Mouse (Mus musculus) forebrain, embryonic 13.5 days (tissue): Measurements from ENCODE around the gene Rad51b. TPM values are rescaled to one million over a fixed set of nuclear protein-coding genes. Genes with fewer than 3 reads are reported as not detected.

Experiments
- ATAC-seq: fragments of 200-750 bp; cut with Nextera tagmentation; 2 replicates; pipeline ENCODE4 v1.8.0; 2017
- H3K27ac ChIP-seq: fragments of 300-500 bp; sonication (generic); 2 replicates; pipeline ENCODE4 v1.5.1; 2015; ENCODE audit warnings: inconsistent platforms, mild to moderate bottlenecking, moderate library complexity
- H3K27me3 ChIP-seq: fragments of 300-500 bp; sonication (generic); 2 replicates; pipeline ENCODE4 v1.6.1; 2015; ENCODE audit warnings: mild to moderate bottlenecking, inconsistent platforms
- H3K36me3 ChIP-seq: fragments of 300-500 bp; sonication (generic); 2 replicates; pipeline ENCODE4 v1.6.1; 2015; ENCODE audit warnings: mild to moderate bottlenecking, inconsistent platforms; ENCODE audit not compliant: poor library complexity, severe bottlenecking
- H3K4me1 ChIP-seq: fragments of 300-500 bp; sonication (generic); 2 replicates; pipeline ENCODE4 v1.6.1; 2015; ENCODE audit warnings: inconsistent platforms
- H3K4me2 ChIP-seq: fragments of 300-500 bp; sonication (generic); 2 replicates; pipeline ENCODE4 v1.6.1; 2015; ENCODE audit warnings: inconsistent platforms, mild to moderate bottlenecking, moderate library complexity
- H3K4me3 ChIP-seq: fragments of 300-500 bp; sonication (generic); 2 replicates; pipeline ENCODE4 v1.5.1; 2015; ENCODE audit warnings: mild to moderate bottlenecking, inconsistent platforms
- H3K9ac ChIP-seq: fragments of 300-500 bp; sonication (generic); 2 replicates; pipeline ENCODE4 v1.6.1; 2015; ENCODE audit warnings: mild to moderate bottlenecking, inconsistent platforms
- H3K9me3 ChIP-seq: fragments of 300-500 bp; sonication (generic); replicated peaks from 2 replicates; pipeline ENCODE4 v1.6.1; 2016; ENCODE audit warnings: inconsistent platforms
- WGBS: fragments of 180-500 bp; shearing (Covaris S2); methylation state at CpG from one replicate; pipeline ENCODE4 v1.1.7; 2015; 5-methylcytosine and 5-hydroxymethylcytosine counted together
- polyA plus RNA-seq: library from polyadenylated mRNA; unstranded; fragments of >200 nt; fragmentation: Nextera tagmentation; extraction: Ambion mirVana; gene quantifications from 2 replicates; pipeline ENCODE4 v1.2.1, GENCODE M21; 2015

Gene Rad51b
- polyA plus RNA-seq, 1 experiment from 2014 or later: 5.7 TPM

DNA sequence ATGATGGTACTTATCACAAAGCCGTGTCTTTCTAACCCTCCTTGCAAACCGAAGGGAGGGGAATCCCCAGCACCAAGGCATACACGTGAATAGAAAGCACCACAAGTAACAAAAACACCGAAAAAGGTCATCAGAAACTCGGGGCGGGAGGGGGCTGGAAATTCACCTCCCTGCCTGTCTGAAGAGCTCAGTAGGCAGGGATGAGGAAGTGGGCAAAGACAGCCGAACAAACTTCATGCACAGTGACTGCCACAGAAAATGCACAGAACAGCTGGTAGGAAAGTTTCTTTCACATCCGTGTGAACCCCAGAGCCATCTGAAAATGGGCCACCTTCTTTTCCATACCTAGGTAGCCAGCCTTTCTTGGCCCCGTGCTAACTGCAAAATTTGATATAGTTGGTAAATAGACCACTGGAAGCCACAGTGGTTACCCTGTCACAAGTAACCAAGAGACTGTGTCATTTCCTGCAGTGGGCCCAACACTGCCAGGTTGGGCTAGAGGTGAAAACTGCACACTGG, 349.6 kb downstream of the Rad51b start:
- WGBS: 87% methylated on average over 9 of the region's 9 CpGs
- H3K9me3 ChIP-seq: no peaks in the 10 kb centered on the region
- no peak overlapping the region for H3K27ac ChIP-seq
- peaks cover 3% of the 10 kb centered on the region; the same call in 1 of the 2 replicates for H3K4me1 ChIP-seq
- ATAC-seq: no peak
- no peaks in the 10 kb centered on the region for H3K27me3 ChIP-seq
- H3K4me2 ChIP-seq: no peak overlapping the region
- H3K9ac ChIP-seq: no peak overlapping the region
- no peak overlapping the region for H3K4me3 ChIP-seq
- H3K36me3 ChIP-seq: no peaks in the 10 kb centered on the region

DNA sequence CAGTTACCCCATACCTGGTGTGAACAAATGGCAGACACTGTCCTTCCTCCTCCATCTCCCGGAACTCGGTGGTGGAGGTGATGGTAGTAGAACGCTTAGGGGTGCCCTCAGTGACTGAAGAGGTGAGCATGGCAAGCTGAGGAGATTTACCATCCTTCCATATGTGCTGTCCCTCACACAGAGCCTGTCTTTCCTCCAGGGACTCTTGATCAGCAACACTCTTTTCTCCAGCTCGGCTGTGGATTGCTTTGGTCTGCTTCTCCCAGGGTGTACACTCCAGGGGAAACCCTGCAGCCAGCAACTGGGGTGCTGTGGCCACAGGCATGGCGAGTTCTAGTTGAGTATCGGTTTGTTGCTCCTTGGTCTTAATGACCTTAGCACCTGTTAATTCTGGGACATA, 350.3 kb downstream of the Rad51b start:
- ATAC-seq: no peak
- 91% methylated on average over 6 of the region's 6 CpGs for WGBS
- H3K36me3 ChIP-seq: no peaks in the 10 kb centered on the region
- no peaks in the 10 kb centered on the region for H3K27me3 ChIP-seq
- peaks cover 3% of the 10 kb centered on the region; the same call in 1 of the 2 replicates for H3K4me1 ChIP-seq
- H3K9me3 ChIP-seq: no peaks in the 10 kb centered on the region
- H3K4me3 ChIP-seq: no peak overlapping the region
- no peak overlapping the region for H3K27ac ChIP-seq
- no peak overlapping the region for H3K9ac ChIP-seq
- no peak overlapping the region for H3K4me2 ChIP-seq

DNA sequence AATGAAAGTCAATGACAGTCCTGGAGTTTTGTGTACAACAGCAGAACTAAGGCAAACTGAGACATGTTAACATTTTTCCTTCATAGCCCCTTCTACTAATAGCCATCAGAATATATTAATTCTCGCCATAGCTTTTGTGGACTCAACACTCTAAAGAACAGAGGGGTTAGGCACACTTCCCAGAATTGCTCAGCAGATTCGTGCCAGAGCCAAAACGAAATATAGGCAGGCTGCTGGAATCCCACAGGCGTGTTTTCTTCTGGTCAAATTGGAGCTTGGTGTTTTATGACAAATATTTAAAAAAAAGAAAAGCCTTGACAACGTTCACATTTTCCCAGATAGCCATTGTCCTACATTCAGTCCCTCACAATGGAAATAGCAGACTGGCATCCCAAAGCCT, 350.9 kb downstream of the Rad51b start:
- ATAC-seq: no peak
- Histone ChIP-seq H3K9me3 (no peaks in the 10 kb centered on the region), H3K36me3 (no peaks in the 10 kb centered on the region), H3K4me2 (no peak overlapping the region), H3K4me1 (peaks cover 3% of the 10 kb centered on the region; the same call in 1 of the 2 replicates), H3K9ac (no peak overlapping the region), H3K4me3 (no peak overlapping the region), H3K27ac (no peak overlapping the region), H3K27me3 (no peaks in the 10 kb centered on the region)
- WGBS: 71% methylated on average over 5 of the region's 5 CpGs

DNA sequence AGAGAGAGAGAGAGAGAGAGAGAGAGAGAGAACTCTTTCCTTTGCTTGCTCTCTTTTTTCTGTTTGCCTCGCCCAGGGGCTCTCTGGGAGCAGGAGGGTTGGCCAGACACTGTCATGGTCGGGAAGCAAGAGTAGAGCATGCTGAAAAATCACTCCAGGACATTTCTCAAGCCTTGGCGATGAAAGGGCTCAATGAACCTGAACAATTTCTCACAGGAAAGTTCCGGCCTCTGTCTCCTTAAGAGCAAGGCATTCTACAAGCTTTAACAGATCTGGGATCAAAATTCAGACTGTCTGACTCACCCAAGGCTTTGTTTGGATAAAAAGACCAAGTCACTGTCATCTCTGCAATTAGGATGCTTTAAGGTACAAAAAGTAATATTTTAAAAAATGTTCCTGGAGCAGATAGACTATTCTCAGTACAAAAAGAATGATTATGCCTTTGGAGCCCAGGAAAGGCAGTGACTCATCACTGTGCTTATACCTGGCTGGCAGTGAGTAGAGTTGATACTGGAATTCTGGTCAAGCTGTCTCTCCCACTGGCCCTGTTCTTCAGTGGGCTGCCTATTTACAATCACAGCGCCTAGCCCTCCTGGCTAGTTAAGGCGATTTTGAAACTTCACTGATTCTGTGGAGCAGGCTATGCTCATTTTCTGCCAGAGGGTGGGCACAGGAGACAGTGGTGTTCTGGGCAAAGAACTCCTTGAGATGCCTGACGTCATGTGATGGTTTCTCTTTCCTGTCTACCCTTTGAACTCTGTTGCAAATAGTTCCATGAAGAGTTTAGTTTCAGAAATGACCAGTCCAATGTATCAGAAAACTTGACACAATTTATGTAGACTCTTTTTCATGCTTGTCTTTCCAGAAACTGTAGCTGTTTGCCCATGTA, 352.0 kb downstream of the Rad51b start:
- no peak overlapping the region for H3K4me2 ChIP-seq
- no peaks in the 10 kb centered on the region for H3K9me3 ChIP-seq
- no peak for ATAC-seq
- no peak overlapping the region for H3K4me3 ChIP-seq
- peaks cover 3% of the 10 kb centered on the region; the same call in 1 of the 2 replicates for H3K4me1 ChIP-seq
- 33% methylated on average over 7 of the region's 7 CpGs for WGBS
- no peaks in the 10 kb centered on the region for H3K36me3 ChIP-seq
- H3K27me3 ChIP-seq: no peaks in the 10 kb centered on the region
- H3K27ac ChIP-seq: no peak overlapping the region
- H3K9ac ChIP-seq: no peak overlapping the region

DNA sequence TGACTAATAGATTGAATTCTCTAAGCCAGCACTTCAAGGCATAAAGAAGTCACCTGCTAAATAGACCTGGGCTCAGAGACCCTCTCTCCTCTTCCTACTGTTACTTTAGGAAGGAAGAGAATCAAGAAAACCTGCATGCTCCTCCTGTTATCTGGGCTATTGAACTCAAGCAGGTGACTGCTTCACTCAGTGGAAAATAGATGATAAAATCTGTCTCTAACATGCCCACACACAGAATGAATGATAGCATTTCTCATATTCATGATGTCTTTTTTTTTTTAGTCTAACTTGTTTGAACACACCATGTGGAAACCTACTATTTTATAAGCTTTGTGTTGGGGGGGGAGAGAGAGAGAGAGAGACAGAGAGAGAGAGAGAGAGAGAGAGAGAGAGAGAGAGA, 352.7 kb downstream of the Rad51b start:
- Histone ChIP-seq H3K4me2 (no peak overlapping the region), H3K4me3 (no peak overlapping the region), H3K27me3 (no peaks in the 10 kb centered on the region), H3K27ac (no peak overlapping the region), H3K9me3 (no peaks in the 10 kb centered on the region), H3K9ac (no peak overlapping the region), H3K4me1 (peaks cover 3% of the 10 kb centered on the region; the same call in 1 of the 2 replicates), H3K36me3 (no peaks in the 10 kb centered on the region)
- no peak for ATAC-seq

DNA sequence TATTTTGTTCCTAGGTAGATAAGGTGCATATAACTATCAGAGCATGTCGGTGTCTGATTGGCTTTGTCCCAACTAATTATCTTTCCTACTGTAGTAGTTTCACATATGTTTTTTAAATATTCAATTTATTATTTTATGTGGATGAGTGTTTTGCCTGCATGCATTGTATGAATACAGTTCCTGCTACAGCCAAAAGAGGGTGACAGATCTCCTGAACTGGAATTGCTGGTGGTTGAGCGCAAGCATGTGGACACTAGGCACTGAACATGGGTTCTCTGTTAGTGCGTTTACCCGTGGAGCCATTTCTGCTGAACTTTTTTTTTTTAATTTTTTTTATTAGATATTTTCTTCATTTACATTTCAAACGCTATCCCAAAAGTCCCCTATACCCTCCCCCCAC, 358.1 kb downstream of the Rad51b start:
- WGBS: 94% methylated on average over 5 of the region's 5 CpGs
- no peaks in the 10 kb centered on the region for H3K27me3 ChIP-seq
- H3K4me1 ChIP-seq: no peaks in the 10 kb centered on the region
- no peak overlapping the region for H3K4me3 ChIP-seq
- no peaks in the 10 kb centered on the region for H3K9me3 ChIP-seq
- no peak for ATAC-seq
- no peak overlapping the region for H3K27ac ChIP-seq
- no peak overlapping the region for H3K9ac ChIP-seq
- H3K4me2 ChIP-seq: no peak overlapping the region
- H3K36me3 ChIP-seq: no peaks in the 10 kb centered on the region

DNA sequence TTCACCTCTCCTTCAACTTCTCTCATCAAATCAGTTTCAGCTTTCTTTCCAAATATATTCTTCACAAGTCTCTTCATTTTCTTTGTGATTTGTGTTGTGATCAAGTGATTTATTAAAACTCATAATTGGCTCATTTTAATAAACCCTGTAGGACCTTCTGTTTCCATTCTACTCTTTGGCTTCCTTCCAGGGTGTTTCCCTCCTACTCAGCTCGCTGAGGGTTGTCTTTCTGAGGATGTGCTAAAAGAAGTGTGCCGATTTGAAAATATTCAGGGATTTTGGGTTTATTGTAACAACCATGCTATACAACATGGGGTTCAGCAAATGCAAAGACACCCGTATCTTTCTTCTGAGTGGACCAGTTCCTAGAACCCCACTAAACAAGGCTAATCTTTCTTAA, 361.8 kb downstream of the Rad51b start:
- no peak overlapping the region for H3K27ac ChIP-seq
- ATAC-seq: no peak
- no peaks in the 10 kb centered on the region for H3K36me3 ChIP-seq
- H3K9ac ChIP-seq: no peak overlapping the region
- H3K4me2 ChIP-seq: no peak overlapping the region
- no peaks in the 10 kb centered on the region for H3K27me3 ChIP-seq
- 90% methylated on average over 3 of the region's 3 CpGs for WGBS
- H3K4me1 ChIP-seq: peaks cover 11% of the 10 kb centered on the region; the same call in 1 of the 2 replicates
- no peaks in the 10 kb centered on the region for H3K9me3 ChIP-seq
- H3K4me3 ChIP-seq: no peak overlapping the region

DNA sequence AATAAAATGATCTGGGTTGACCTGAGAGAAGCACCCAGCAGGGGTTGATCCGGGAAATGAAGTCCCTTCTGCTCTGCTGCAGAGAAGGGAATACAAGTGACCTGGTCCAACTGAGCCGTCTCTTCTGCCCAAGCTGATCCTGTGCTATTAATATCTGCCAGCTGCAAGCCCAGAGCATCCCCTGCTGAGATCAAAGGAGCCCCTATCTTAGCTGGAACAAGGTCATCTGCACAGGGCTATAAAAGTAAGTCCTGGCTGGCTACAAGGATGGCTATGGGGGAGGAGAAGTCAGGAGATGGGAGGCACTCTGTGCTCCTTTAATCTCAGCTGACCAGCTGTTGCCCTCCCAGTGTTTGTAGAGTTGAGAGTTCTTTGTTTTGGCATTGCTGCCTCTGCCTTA, 364.2 kb downstream of the Rad51b start:
- Histone ChIP-seq H3K9me3 (no peaks in the 10 kb centered on the region), H3K4me3 (no peak overlapping the region), H3K27ac (no peak overlapping the region; the same call in 1 of the 2 replicates), H3K9ac (no peak overlapping the region), H3K4me2 (no peak overlapping the region), H3K36me3 (no peaks in the 10 kb centered on the region), H3K4me1 (peaks cover 11% of the 10 kb centered on the region; the same call in 1 of the 2 replicates), H3K27me3 (no peaks in the 10 kb centered on the region)
- 19% methylated on average over 2 of the region's 2 CpGs for WGBS
- ATAC-seq: no peak

DNA sequence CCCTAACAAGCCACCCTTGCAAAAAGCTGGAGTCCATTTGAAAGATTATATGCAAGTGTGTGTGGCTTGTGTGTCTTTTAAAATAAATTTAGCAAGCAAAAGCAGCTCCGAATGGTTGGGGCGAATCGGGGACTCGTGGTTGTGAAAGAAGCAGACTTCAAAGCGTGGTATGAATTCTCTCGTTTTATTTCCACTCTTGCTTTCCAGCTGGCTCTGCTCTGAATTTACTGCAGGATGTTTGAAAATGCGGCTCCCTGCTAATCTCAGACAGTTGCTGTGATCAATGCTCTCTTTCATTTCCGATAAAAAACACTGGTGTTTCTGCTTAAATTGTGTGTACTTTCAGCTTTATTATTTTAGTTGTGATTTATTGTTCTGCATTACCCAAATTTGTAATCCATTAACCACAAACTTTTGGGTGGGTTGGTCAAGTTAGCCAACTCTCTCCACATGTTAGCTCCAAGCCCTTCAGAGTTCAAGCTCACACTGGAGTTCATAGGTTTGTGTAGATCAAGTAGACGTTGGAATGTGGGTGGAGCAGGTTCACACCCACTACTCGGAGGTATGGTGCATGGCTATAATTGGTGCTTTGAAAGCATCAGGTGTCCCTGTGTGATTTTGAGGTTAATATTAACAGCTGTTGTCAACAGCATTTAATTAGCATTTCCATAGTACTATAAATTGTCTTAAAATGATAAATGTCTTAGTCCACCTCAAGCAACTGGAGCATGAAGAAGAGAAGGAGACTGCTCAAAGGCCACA, 366.2 kb downstream of the Rad51b start:
- WGBS: 82% methylated on average over 10 of the region's 10 CpGs
- Histone ChIP-seq H3K27me3 (no peaks in the 10 kb centered on the region), H3K9ac (no peak overlapping the region), H3K27ac (no peak overlapping the region), H3K9me3 (no peaks in the 10 kb centered on the region), H3K4me3 (no peak overlapping the region), H3K4me1 (peaks cover 11% of the 10 kb centered on the region; the same call in 1 of the 2 replicates), H3K4me2 (no peak overlapping the region), H3K36me3 (no peaks in the 10 kb centered on the region)
- no peak for ATAC-seq

DNA sequence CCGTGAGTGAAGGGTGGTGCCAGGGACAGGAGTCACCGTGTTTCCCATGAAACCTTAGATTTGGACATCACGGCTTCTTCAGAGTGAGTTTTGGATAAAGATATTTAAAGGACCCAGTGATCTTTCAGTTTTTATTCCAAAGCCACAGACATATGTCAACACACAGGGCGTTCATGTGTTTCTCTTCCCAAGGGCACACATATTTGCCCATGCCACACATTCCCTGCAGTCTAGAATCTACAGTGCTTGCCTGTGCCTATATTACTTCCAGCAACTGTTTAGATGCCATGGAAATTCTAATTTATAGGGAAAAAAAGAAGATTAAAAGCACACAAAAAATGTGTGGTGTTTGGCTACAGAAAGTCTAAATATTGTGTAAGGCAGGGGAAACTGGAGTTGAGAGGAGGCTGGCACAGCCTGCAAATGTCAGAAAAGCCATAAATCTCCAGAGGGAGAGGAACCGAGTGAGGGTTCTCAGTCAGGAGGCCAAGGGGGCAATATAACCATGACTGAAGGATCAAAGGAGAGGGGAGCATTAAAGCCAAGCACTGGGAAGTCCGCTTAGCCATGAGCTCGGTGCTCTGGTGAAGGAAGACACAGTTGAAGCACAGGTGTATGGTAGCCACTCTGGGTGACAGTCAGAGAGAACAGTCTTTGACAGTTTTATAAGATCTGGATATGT, 367.0 kb downstream of the Rad51b start:
- no peaks in the 10 kb centered on the region for H3K9me3 ChIP-seq
- no peaks in the 10 kb centered on the region for H3K27me3 ChIP-seq
- peaks cover 11% of the 10 kb centered on the region; the same call in 1 of the 2 replicates for H3K4me1 ChIP-seq
- no peak overlapping the region for H3K9ac ChIP-seq
- no peaks in the 10 kb centered on the region for H3K36me3 ChIP-seq
- H3K4me2 ChIP-seq: no peak overlapping the region
- H3K4me3 ChIP-seq: no peak overlapping the region
- no peak for ATAC-seq
- no peak overlapping the region for H3K27ac ChIP-seq
- WGBS: 93% methylated on average over 7 of the region's 7 CpGs

DNA sequence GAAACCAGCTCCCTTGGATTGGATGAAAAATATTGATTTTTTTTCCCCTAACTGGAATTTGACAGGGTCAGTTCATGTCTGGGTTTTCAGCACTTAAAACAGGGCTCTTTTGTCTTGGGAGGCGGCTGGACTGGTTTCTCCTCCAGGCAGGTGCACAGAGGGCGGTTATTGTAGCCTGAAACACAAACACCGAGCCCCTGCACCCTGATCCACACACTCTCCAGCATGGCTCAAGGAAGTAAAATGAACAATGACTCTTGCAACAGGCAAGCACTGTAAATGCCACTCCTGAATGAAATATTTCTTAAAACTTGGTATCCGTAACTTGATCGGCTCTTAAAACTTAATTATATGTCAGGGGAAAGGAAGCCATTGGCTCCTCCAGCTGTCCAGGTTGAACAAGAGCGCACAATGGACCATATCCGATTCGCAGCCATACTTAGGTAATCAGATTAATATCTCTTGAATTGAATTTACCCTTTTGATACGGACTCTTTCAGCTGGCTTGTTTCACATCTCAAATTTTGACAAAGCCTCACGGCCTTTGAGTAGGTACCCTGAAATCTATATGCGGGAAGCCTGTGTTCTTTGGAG, 377.9 kb downstream of the Rad51b start:
- Histone ChIP-seq H3K27ac (no peak overlapping the region), H3K4me1 (peaks cover 16% of the 10 kb centered on the region), H3K36me3 (no peaks in the 10 kb centered on the region), H3K9ac (no peak overlapping the region), H3K27me3 (no peaks in the 10 kb centered on the region), H3K4me2 (no peak overlapping the region), H3K9me3 (no peaks in the 10 kb centered on the region), H3K4me3 (no peak overlapping the region)
- ATAC-seq: no peak
- 77% methylated on average over 11 of the region's 11 CpGs for WGBS
